Mouse (Mus musculus) spleen, adult 10 weeks (tissue): Measurements from ENCODE around the gene Kctd20. TPM values are rescaled to one million over a fixed set of nuclear protein-coding genes. Genes with fewer than 3 reads are reported as not detected.

ENCODE experiments used
- polyA plus RNA-seq: library from polyadenylated mRNA; stranded (reverse); fragments of 350-450 nt; fragmentation: Illumina TruSeq; extraction: RNeasy Lipid Tissue Mini Kit (QIAGEN cat#74804); gene quantifications from one replicate; pipeline ENCODE4 v1.2.3, GENCODE M21; 2015; ENCODE audit warnings: low replicate concordance; ENCODE audit not compliant: insufficient read depth

Kctd20 gene
- 83.5 TPM for polyA plus RNA-seq

GRCm38 (mm10) chr17:28951831-28952799 is at the start of gene Kctd20:
Gene Kctd20, plus strand, starts transcription at chr17:28951950.

GRCm38 (mm10) chr17:28915060-28915628 is 36.6 kb upstream of the Kctd20 start, which contains the start of gene 4930539E08Rik:
Gene 4930539E08Rik, minus strand, starts transcription at chr17:28915324.

DNA sequence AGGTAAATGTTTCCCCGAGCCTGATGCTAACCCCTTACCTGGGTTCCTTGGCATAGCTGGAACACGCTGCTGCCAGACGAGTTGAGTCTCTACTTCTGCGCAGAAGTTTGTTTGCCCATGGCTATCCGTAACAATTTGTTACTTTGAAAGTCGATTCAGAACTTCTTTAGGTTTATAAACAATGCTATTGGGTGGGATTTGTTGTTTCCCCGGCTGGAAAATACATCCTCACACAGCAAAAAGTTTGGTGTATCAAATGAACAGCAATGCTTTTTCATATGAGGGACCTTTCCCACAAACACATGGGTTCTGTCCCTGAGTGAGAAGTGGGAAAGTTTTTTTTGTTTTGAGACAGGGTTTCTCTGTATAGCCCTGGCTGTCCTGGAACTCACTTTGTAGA is 8.0 kb upstream of the Kctd20 start, which contains the start of gene Pxt1:
Pxt1 (minus strand) TSS at position 101 of the 400 bp plus-strand sequence.

DNA sequence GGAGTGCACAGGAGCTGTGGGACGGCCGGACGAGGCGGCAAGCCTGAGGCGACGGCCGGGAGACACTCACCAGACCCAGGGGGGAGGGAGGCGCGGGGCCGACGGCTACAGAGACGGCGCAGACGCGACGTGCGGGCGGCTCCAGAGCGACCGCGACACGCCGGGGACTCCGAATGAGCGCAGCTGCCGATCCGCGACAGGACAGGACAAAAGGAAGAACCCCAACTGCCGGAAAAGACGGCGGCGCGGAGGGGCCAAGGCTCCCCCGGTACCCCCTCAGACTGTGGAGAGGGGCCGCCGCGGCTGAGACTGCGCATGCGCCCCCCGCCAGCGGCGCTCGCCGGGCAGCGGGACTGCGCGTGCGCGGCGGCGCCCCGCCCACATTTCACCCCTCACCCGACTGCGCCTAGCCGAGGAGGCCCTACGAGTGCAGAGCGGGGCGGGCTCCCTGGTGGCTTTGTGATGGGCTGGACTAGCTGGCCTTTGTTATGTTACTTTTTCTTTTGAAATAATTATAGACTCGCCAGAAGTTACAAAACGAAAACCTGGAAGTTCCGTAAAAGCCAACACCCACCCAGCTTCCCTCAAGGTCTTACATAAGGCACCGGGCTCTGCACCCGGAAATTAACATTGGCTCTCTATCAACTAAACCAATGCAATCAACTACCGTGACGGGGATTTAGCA is 56.0 kb downstream of the Kctd20 start, which contains the start of gene Stk38:
Stk38 (minus strand) TSS at position 355 of the 685 bp plus-strand sequence.

Other genes with a start within 250 kb of the Kctd20 start
- gene AC170998.1, start 225.9 kb upstream of the Kctd20 start, polyA plus RNA-seq, result 3.3 TPM
- 1.0 TPM for gene Mapk13, start 182.7 kb upstream of the Kctd20 start, polyA plus RNA-seq
- 44.6 TPM for gene Brpf3, start 150.9 kb upstream of the Kctd20 start, polyA plus RNA-seq
- gene Pnpla1, start 93.5 kb upstream of the Kctd20 start, polyA plus RNA-seq, result not detected
- 0.88 TPM for gene 4930539E08Rik, start 36.6 kb upstream of the Kctd20 start, polyA plus RNA-seq
- gene Pxt1, start 8.1 kb upstream of the Kctd20 start, polyA plus RNA-seq, result not detected
- 302 TPM for gene Stk38, start 56.0 kb downstream of the Kctd20 start, polyA plus RNA-seq
- 421 TPM for gene Srsf3, start 80.7 kb downstream of the Kctd20 start, polyA plus RNA-seq
- 10.3 TPM for gene Cdkn1a, start 139.0 kb downstream of the Kctd20 start, polyA plus RNA-seq
- gene Rab44, start 162.2 kb downstream of the Kctd20 start, polyA plus RNA-seq, result 2.6 TPM